Mouse (Mus musculus) liver, embryonic 11.5 days (tissue): ENCODE data around the gene BC049762. TPM values are rescaled to one million over a fixed set of nuclear protein-coding genes. Genes with fewer than 3 reads are reported as not detected.

Source experiments
- polyA plus RNA-seq: library from polyadenylated mRNA; unstranded; fragments of >200 nt; fragmentation: Nextera tagmentation; extraction: Ambion mirVana; gene quantifications from 2 replicates; pipeline ENCODE4 v1.2.1, GENCODE M21; 2014

The BC049762 gene
- polyA plus RNA-seq, 1 experiment from 2014 or later: 0.75 TPM

Other genes starting within 250 kb of the BC049762 start
- not detected in 2 replicates for gene Olfr54, start 248.8 kb downstream of the BC049762 start, polyA plus RNA-seq
- not detected in 2 replicates for gene Olfr1375, start 214.9 kb downstream of the BC049762 start, polyA plus RNA-seq
- gene Zfp354a, start 203.8 kb downstream of the BC049762 start, polyA plus RNA-seq: 4.1 and 4.5 TPM in 2 replicates
- gene Gm12569, start 42.6 kb downstream of the BC049762 start, polyA plus RNA-seq: not detected in 2 replicates
- gene Clk4, start 1.3 kb downstream of the BC049762 start, polyA plus RNA-seq: 92.7 and 93.0 TPM in 2 replicates
- 1.6 and 2.0 TPM in 2 replicates for gene Col23a1, start 26.9 kb upstream of the BC049762 start, polyA plus RNA-seq